Mouse (Mus musculus): Measurements from ENCODE around the gene Ddhd1. TPM values are rescaled to one million over a fixed set of nuclear protein-coding genes. Genes with fewer than 3 reads are reported as not detected.
"Not testable (repeated sequence)": the region's sequence is repeated elsewhere in the genome, so short reads cannot be mapped to it uniquely, and the experiment has no call there.

Gene Ddhd1
- polyA plus RNA-seq, 1 experiment = 2.8 TPM

GRCm38 (mm10) chr14:45593261-45593660 lies 64.7 kb downstream of the Ddhd1 start:
- no peak for TF ChIP-seq FLI1 (IDR thresholded peaks at IDR 0.05; ENCODE audit: low read length)
- TF ChIP-seq GATA1 (IDR thresholded peaks at IDR 0.05; ENCODE audit: borderline replicate concordance, low read length) = no peak
- Histone ChIP-seq H3K9me3 (no peaks in the 10 kb centered on the region), H3K4me3 (replicated peaks) (no peak overlapping the region), H3K27me3 (replicated peaks) (no peaks in the 10 kb centered on the region), H3K4me1 (no peaks in the 10 kb centered on the region), H3K36me3 (replicated peaks; ENCODE audit: low read length) (peaks cover 56% of the 10 kb centered on the region)

- Histone ChIP-seq H3K27me3 (replicated peaks) (no peaks in the 10 kb centered on the region), H3K4me1 (no peaks in the 10 kb centered on the region), H3K36me3 (replicated peaks; ENCODE audit: low read length) (peaks cover 13% of the 10 kb centered on the region), H3K9me3 (no peaks in the 10 kb centered on the region), H3K4me3 (replicated peaks) (no peak overlapping the region)
- no peak for TF ChIP-seq FLI1 (IDR thresholded peaks at IDR 0.05; ENCODE audit: low read length)
- TF ChIP-seq GATA1 (IDR thresholded peaks at IDR 0.05; ENCODE audit: borderline replicate concordance, low read length) = no peak
These were observed 69.5 kb downstream of the Ddhd1 start for GRCm38 (mm10) chr14:45588403-45588802.

- no peaks in the 10 kb centered on the region for H3K27me3 ChIP-seq (replicated peaks)
- TF ChIP-seq GATA1 (IDR thresholded peaks at IDR 0.05; ENCODE audit: borderline replicate concordance, low read length) (no peak), FLI1 (IDR thresholded peaks at IDR 0.05; ENCODE audit: low read length) (no peak)
These were observed 70.4 kb downstream of the Ddhd1 start for GRCm38 (mm10) chr14:45587536-45587935.

GRCm38 (mm10) chr14:45583494-45584027 lies 74.4 kb downstream of the Ddhd1 start:
- Histone ChIP-seq H3K4me1 (no peaks in the 10 kb centered on the region), H3K27me3 (replicated peaks) (no peaks in the 10 kb centered on the region), H3K36me3 (replicated peaks; ENCODE audit: low read length) (no peaks in the 10 kb centered on the region), H3K9me3 (no peaks in the 10 kb centered on the region), H3K4me3 (replicated peaks) (no peak overlapping the region)
- TF ChIP-seq FLI1 (IDR thresholded peaks at IDR 0.05; ENCODE audit: low read length) (no peak), GATA1 (IDR thresholded peaks at IDR 0.05; ENCODE audit: borderline replicate concordance, low read length) (no peak)

More at GRCm38 (mm10) chr14:45587536-45587935, 70.4 kb downstream of the Ddhd1 start:
- no peaks in the 10 kb centered on the region for H3K9me3 ChIP-seq
- H3K4me1 ChIP-seq = no peaks in the 10 kb centered on the region
- H3K36me3 ChIP-seq (replicated peaks; ENCODE audit: low read length) = peaks cover 6% of the 10 kb centered on the region
- no peak overlapping the region for H3K4me3 ChIP-seq (replicated peaks)

- H3K4me1 ChIP-seq; H3K36me3 ChIP-seq (replicated peaks; ENCODE audit: low read length); H3K4me3 ChIP-seq (replicated peaks); H3K27me3 ChIP-seq (replicated peaks); H3K9me3 ChIP-seq: not testable (repeated sequence)
These were observed 76.8 kb downstream of the Ddhd1 start for GRCm38 (mm10) chr14:45580923-45581827.

- H3K4me1 ChIP-seq = peaks cover 12% of the 10 kb centered on the region
- H3K4me3 ChIP-seq (replicated peaks) = peak overlapping the region; percentile 87
- no peaks in the 10 kb centered on the region for H3K36me3 ChIP-seq (replicated peaks; ENCODE audit: low read length)
- no peak for TF ChIP-seq GATA1 (IDR thresholded peaks at IDR 0.05; ENCODE audit: borderline replicate concordance, low read length)
- no peak for TF ChIP-seq FLI1 (IDR thresholded peaks at IDR 0.05; ENCODE audit: low read length)
- H3K9me3 ChIP-seq = no peaks in the 10 kb centered on the region
- H3K27me3 ChIP-seq (replicated peaks) = peaks cover 16% of the 10 kb centered on the region
These were observed 91.6 kb downstream of the Ddhd1 start for GRCm38 (mm10) chr14:45566066-45566937.

GRCm38 (mm10) chr14:45565216-45566065 lies 92.5 kb downstream of the Ddhd1 start:
- no peaks in the 10 kb centered on the region for H3K9me3 ChIP-seq
- no peak for TF ChIP-seq GATA1 (IDR thresholded peaks at IDR 0.05; ENCODE audit: borderline replicate concordance, low read length)
- TF ChIP-seq FLI1 (IDR thresholded peaks at IDR 0.05; ENCODE audit: low read length) = no peak
- no peaks in the 10 kb centered on the region for H3K36me3 ChIP-seq (replicated peaks; ENCODE audit: low read length)
- peaks cover 12% of the 10 kb centered on the region for H3K4me1 ChIP-seq
- no peak overlapping the region for H3K4me3 ChIP-seq (replicated peaks)
- peaks cover 16% of the 10 kb centered on the region for H3K27me3 ChIP-seq (replicated peaks)

GRCm38 (mm10) chr14:45563577-45563976 lies 94.4 kb downstream of the Ddhd1 start:
- no peak for TF ChIP-seq GATA1 (IDR thresholded peaks at IDR 0.05; ENCODE audit: borderline replicate concordance, low read length)
- TF ChIP-seq FLI1 (IDR thresholded peaks at IDR 0.05; ENCODE audit: low read length) = no peak
- H3K4me1 ChIP-seq = peaks cover 12% of the 10 kb centered on the region
- H3K9me3 ChIP-seq = no peaks in the 10 kb centered on the region
- H3K4me3 ChIP-seq (replicated peaks) = no peak overlapping the region
- peaks cover 16% of the 10 kb centered on the region for H3K27me3 ChIP-seq (replicated peaks)
- H3K36me3 ChIP-seq (replicated peaks; ENCODE audit: low read length) = no peaks in the 10 kb centered on the region

GRCm38 (mm10) chr14:45561681-45562080 lies 96.3 kb downstream of the Ddhd1 start:
- Histone ChIP-seq H3K36me3 (replicated peaks; ENCODE audit: low read length) (no peaks in the 10 kb centered on the region), H3K4me1 (peaks cover 12% of the 10 kb centered on the region), H3K4me3 (replicated peaks) (no peak overlapping the region), H3K27me3 (replicated peaks) (peaks cover 16% of the 10 kb centered on the region), H3K9me3 (no peaks in the 10 kb centered on the region)
- TF ChIP-seq FLI1 (IDR thresholded peaks at IDR 0.05; ENCODE audit: low read length) (no peak), GATA1 (IDR thresholded peaks at IDR 0.05; ENCODE audit: borderline replicate concordance, low read length) (no peak)
